Comparison of ENCODE assay signal across 8 mouse cellular contexts in the genomic region with DNA sequence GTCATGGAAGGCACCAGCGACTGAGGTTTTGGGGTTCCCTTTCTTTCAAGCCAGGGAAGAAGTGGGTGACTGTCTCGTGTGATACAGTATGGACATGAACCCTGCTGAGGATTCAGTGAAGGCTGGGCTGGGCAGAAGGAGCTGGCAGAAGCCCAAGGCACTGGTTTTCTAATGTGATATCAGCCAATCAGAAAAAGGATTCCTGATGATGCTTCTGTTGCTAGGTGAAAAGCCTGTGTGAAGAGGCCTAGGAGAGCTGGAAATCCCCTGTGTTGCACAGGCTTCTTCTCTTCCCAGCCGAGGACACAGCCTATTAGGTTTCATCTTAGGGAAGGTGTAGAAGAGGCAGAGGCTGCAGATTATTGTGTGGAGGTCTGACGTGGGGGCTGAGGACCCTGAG. TPM values are rescaled to one million over a fixed set of nuclear protein-coding genes. Genes with fewer than 3 reads are reported as not detected.
DNase-seq lines count a peak whose midpoint lies in the region; ATAC-seq and TF ChIP-seq lines count a peak whose summit lies in the region.

No protein-coding gene starts in this region.

- no peak overlapping the region for H3K4me2 ChIP-seq in neural tube, embryonic 13.5 days
- H3K4me2 ChIP-seq in stomach, embryonic 16.5 days (ENCODE audit: low read depth, low read length) = no peak overlapping the region

- H3K9me3 ChIP-seq in neural tube, embryonic 13.5 days = no peaks in the 10 kb centered on the region
- H3K9me3 ChIP-seq in stomach, embryonic 16.5 days (replicated peaks; ENCODE audit: control insufficient read depth, low read length) = no peaks in the 10 kb centered on the region

- peak; percentile 49 for ATAC-seq in neural tube, embryonic 13.5 days (ENCODE audit: low read depth)
- peak; percentile 59; the same call in 1 of the 2 replicates for ATAC-seq in stomach, embryonic 16.5 days (ENCODE audit: insufficient read depth, low FRiP score)

- DNase-seq in thymus, adult 2 months = peak; percentile 35
- no peak for DNase-seq in thymus, adult 18-20 months
- peak; percentile 31 to 62 for DNase-seq in cerebellum, postnatal 25 days
- DNase-seq in heart, adult 9 months (ENCODE audit: low spot score in 2 of 2) = peak; percentile 78 to 83
- peak; percentile 81 to 83 for DNase-seq in kidney, adult 8-10 months
- peak; percentile 77 to 86 for DNase-seq in lung, adult 18-20 months

- no peak for TF ChIP-seq CTCF in thymus, adult 2 months (IDR thresholded peaks at IDR 0.05; ENCODE audit: borderline replicate concordance, control insufficient read depth, extremely low read depth, insufficient read depth, low read length, poor library complexity)

- peaks cover 4% of the 10 kb centered on the region; the same call in 1 of the 2 replicates for H3K27me3 ChIP-seq in thymus, adult 2 months (ENCODE audit: control insufficient read depth, insufficient read depth, low read length)
- peaks cover 34% of the 10 kb centered on the region for H3K27me3 ChIP-seq in neural tube, embryonic 13.5 days
- H3K27me3 ChIP-seq in stomach, embryonic 16.5 days (ENCODE audit: control insufficient read depth, insufficient read depth, low read length) = peaks cover 20% of the 10 kb centered on the region

- WGBS in thymus, adult 2 months = 37% methylated on average over 4 of the region's 4 CpGs
- 23% methylated on average over 4 of the region's 4 CpGs for WGBS in neural tube, embryonic 13.5 days
- 24% methylated on average over 4 of the region's 4 CpGs for WGBS in stomach, embryonic 16.5 days

- H3K27ac ChIP-seq in thymus, adult 2 months (ENCODE audit: control insufficient read depth, insufficient read depth, low read length) = peak overlapping the region; percentile 74
- H3K27ac ChIP-seq in neural tube, embryonic 13.5 days (replicated peaks) = no peak overlapping the region
- H3K27ac ChIP-seq in stomach, embryonic 16.5 days (ENCODE audit: low read length) = peak overlapping the region; percentile 48; the same call in 1 of the 2 replicates

- no peaks in the 10 kb centered on the region for H3K36me3 ChIP-seq in thymus, adult 2 months (ENCODE audit: control insufficient read depth, insufficient read depth, low read length)
- no peaks in the 10 kb centered on the region for H3K36me3 ChIP-seq in neural tube, embryonic 13.5 days
- H3K36me3 ChIP-seq in stomach, embryonic 16.5 days (ENCODE audit: control insufficient read depth, insufficient read depth, low read length) = no peaks in the 10 kb centered on the region

- peaks cover 19% of the 10 kb centered on the region for H3K4me1 ChIP-seq in thymus, adult 2 months (replicated peaks; ENCODE audit: control insufficient read depth, insufficient read depth, low read length)
- peaks cover 28% of the 10 kb centered on the region for H3K4me1 ChIP-seq in neural tube, embryonic 13.5 days (replicated peaks)
- H3K4me1 ChIP-seq in stomach, embryonic 16.5 days (ENCODE audit: control insufficient read depth, insufficient read depth, low read length) = 0 out of 2 replicates have a peak, but pooled peaks cover 5% of the 10 kb centered on the region

- no peak for TF ChIP-seq POLR2A in thymus, adult 2 months (IDR thresholded peaks at IDR 0.05; ENCODE audit: control insufficient read depth, extremely low read depth, insufficient read depth, low read length, poor library complexity)

- no peak overlapping the region for H3K9ac ChIP-seq in neural tube, embryonic 13.5 days
- no peak overlapping the region for H3K9ac ChIP-seq in stomach, embryonic 16.5 days (ENCODE audit: low read length)

- H3K4me3 ChIP-seq in thymus, adult 2 months (ENCODE audit: control insufficient read depth, insufficient read depth, low read length) = no peak overlapping the region
- no peak overlapping the region for H3K4me3 ChIP-seq in neural tube, embryonic 13.5 days
- H3K4me3 ChIP-seq in stomach, embryonic 16.5 days (replicated peaks; ENCODE audit: low read length) = no peak overlapping the region

RNA-seq across cellular contexts. Expression of a gene that starts 4.0 kb away (rescaled TPM):
- polyA plus RNA-seq in thymus, adult 2 months (2012; rRNA removed) = 2,799 and 4,004 TPM in 2 replicates
- polyA plus RNA-seq in neural tube, embryonic 13.5 days (2015; fragmentation: Nextera tagmentation; extraction: Ambion mirVana) = 1.2 and 2.3 TPM in 2 replicates
- polyA plus RNA-seq in stomach, embryonic 16.5 days (2015; fragmentation: Nextera tagmentation; extraction: Ambion mirVana) = 18.1 and 19.5 TPM in 2 replicates

RNA-seq across cellular contexts. Expression of a gene that starts 22.8 kb away (rescaled TPM):
- 30.1 and 37.5 TPM in 2 replicates for polyA plus RNA-seq in thymus, adult 2 months (2012; rRNA removed)
- polyA plus RNA-seq in neural tube, embryonic 13.5 days (2015; fragmentation: Nextera tagmentation; extraction: Ambion mirVana) = not detected in 2 replicates
- polyA plus RNA-seq in stomach, embryonic 16.5 days (2015; fragmentation: Nextera tagmentation; extraction: Ambion mirVana) = 0.37 and 0.39 TPM in 2 replicates

RNA-seq across cellular contexts. Expression of a gene that starts 26.1 kb away (rescaled TPM):
- 1,027 and 1,363 TPM in 2 replicates for polyA plus RNA-seq in thymus, adult 2 months (2012; rRNA removed)
- polyA plus RNA-seq in neural tube, embryonic 13.5 days (2015; fragmentation: Nextera tagmentation; extraction: Ambion mirVana) = 0.36 and 0.63 TPM in 2 replicates
- 5.7 and 7.9 TPM in 2 replicates for polyA plus RNA-seq in stomach, embryonic 16.5 days (2015; fragmentation: Nextera tagmentation; extraction: Ambion mirVana)

RNA-seq across cellular contexts. Expression of a gene that starts 44.2 kb away (rescaled TPM):
- polyA plus RNA-seq in thymus, adult 2 months (2012; rRNA removed) = 492 and 666 TPM in 2 replicates
- polyA plus RNA-seq in neural tube, embryonic 13.5 days (2015; fragmentation: Nextera tagmentation; extraction: Ambion mirVana) = 2.8 and 2.9 TPM in 2 replicates
- polyA plus RNA-seq in stomach, embryonic 16.5 days (2015; fragmentation: Nextera tagmentation; extraction: Ambion mirVana) = 4.0 and 5.9 TPM in 2 replicates

RNA-seq across cellular contexts. Expression of a gene that starts 58.2 kb away (rescaled TPM):
- 231 and 232 TPM in 2 replicates for polyA plus RNA-seq in thymus, adult 2 months (2012; rRNA removed)
- polyA plus RNA-seq in neural tube, embryonic 13.5 days (2015; fragmentation: Nextera tagmentation; extraction: Ambion mirVana) = 0.95 and 1.5 TPM in 2 replicates
- 7.1 and 8.4 TPM in 2 replicates for polyA plus RNA-seq in stomach, embryonic 16.5 days (2015; fragmentation: Nextera tagmentation; extraction: Ambion mirVana)

Comparison
In these comparisons a context has a peak if more than half of its experiments do, and no peak if none do; other contexts are left out.
1. DNase-seq: peak in thymus, adult 2 months (single experiment), cerebellum, postnatal 25 days (2 of 2), heart, adult 9 months (2 of 2), kidney, adult 8-10 months (2 of 2) and lung, adult 18-20 months (2 of 2); none in thymus, adult 18-20 months (0 of 2).
2. RNA of a gene that starts 4.0 kb away (polyA plus RNA-seq): 2,799 to 4,004 TPM in thymus, adult 2 months; 18.1 to 19.5 TPM in stomach, embryonic 16.5 days and 1.2 to 2.3 TPM in neural tube, embryonic 13.5 days; every median in the first group is over 100 times any median in the second.
3. RNA of a gene that starts 22.8 kb away (polyA plus RNA-seq): 30.1 to 37.5 TPM in thymus, adult 2 months; 0.37 to 0.39 TPM in stomach, embryonic 16.5 days and not detected in neural tube, embryonic 13.5 days; every median in the first group is over 10 times any median in the second.
4. RNA of a gene that starts 26.1 kb away (polyA plus RNA-seq): 1,027 to 1,363 TPM in thymus, adult 2 months; 5.7 to 7.9 TPM in stomach, embryonic 16.5 days and 0.36 to 0.63 TPM in neural tube, embryonic 13.5 days; every median in the first group is over 100 times any median in the second.